Mouse (Mus musculus): ENCODE data around the gene Cerk.
"Not testable (repeated sequence)": the region's sequence is repeated elsewhere in the genome, so short reads cannot be mapped to it uniquely, and the experiment has no call there.

The Cerk gene

GRCm38 (mm10) chr15:86112707-86113341 is 73.1 kb downstream of the Cerk start:
- no peak for DNase-seq (ENCODE audit: low spot score)

DNA sequence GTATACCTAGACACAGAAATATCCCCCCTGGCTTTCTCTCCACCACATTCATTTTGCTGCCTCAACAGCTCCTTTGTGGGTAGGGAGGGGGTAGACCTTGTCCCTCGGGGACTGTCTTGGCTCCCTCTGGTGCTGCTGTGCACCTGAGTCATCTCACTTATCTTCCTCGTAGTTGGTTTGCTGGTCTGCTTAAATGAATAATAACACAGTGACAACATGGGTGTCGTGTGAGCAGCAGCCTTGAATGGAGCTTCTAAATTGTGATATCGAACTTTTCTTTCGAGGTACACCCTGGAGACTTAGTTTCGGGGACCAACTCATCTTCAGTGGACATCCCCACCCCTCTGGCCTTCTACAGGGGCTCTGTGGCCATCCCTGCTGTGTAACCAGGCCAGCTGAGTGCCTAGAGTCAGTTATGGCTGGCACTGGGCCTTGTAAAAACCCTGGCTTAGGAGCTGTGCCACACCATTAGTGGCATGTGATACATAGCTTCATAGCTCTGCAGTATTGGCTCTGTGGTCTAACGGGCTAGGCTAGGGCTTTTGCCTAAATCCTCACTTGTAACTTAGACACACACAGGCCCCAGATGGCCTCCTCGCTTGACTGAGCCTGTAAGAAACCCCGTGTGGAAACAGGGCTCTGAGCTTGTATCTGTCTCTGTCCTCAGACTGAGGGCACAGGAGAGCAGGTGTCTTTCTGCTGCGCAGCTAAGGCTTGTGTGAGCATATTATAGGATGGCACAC is 75.4 kb downstream of the Cerk start:
- no peak for DNase-seq (ENCODE audit: low spot score)

DNA sequence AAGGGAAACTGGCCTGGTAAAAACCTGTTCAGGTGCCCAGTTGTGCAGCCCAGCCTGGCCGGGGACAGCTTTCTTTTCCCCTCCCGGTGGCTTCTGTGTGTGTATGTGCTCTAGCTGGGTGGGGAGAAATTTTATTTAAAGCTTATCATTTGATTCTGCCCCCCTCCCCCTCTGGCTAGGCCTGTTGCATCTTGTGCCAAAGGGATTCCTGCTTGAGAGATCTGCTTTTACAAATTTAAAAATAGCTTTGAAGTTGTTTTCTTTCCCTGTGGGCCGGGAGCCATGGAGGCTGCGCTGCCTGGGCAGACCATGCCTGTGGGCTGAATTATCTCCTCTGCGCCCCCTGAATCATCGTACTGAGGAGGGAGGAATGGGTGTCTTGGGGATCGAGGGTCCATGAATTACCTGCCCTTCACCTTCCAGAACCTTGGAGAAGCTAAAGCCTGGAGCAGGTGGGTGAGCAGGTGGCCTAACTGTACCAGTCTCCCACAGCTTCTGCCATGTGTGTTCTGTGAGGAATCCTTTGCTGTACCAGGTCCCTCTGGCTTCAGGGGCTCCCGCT is 76.2 kb downstream of the Cerk start:
- DNase-seq (ENCODE audit: low spot score), result no peak

DNA sequence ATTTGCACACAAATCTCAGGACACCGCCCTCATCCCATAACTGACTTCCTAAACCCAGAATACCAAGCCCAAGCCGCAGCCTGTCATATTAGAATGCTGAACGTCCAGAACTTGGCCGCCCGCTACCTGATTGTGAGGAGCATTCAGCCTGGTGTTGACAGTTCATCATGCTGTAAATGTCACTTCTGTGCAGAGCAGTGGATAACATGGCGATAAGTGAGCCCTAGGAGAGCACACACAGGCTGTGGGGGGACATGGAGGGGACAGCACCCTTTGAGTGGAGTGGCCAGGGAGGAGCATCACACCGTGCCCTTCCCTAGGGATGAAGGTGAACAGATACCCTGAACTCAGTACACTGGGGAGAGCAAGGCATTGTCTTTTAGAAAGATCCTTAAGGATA is 76.7 kb downstream of the Cerk start:
- no peak for DNase-seq (ENCODE audit: low spot score)

DNA sequence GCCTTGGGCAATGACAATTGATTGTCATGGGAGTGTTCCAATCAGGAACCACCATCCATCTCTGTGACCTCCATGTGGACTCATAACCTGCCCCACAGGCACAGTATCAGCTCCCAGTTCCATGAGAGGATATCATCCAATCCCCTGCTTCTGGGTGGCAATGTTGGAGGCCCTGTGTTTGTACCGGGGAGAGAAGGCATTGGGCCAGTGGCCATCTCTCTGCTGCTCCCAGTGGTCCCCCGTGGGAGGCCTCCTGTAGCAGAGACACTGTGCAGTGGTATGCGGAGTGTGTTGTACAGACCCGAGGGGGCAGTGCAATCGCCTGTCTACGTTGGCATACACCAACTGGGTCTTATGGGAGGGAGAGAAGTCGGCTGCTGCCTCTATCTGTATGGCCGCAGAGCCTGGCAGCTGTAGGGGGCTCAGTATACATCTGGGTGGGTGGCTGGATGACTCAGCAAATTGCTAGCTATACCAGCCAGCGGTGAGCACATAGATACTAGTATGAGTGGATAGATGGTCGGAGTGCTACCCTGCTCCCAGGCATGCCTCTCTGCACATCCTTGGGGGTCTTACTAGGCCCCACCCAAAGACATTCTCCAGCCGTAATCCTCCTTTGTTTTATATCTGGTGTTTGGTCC is 78.0 kb downstream of the Cerk start:
- no peak for DNase-seq (ENCODE audit: low spot score)

DNA sequence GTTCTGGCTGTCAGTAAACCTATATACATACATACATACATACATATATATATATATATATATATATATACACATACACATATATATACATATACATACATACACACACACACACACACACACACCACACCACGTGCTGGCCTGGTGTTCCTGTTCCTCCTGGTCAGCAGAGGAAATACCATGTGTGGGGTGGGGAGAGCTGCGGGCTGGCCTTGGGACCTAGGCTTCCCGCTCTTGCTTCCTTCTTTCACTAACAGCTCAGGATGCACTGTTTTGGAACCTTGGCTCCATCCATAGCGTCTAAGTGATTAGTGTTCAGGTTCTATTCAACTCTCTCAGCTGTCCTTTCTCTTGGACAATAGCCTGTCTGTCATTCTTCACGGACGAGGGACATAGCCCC is 80.2 kb downstream of the Cerk start:
- DNase-seq (ENCODE audit: low spot score), result no peak

GRCm38 (mm10) chr15:86105345-86105697 is 80.6 kb downstream of the Cerk start:
- no peak for DNase-seq (ENCODE audit: low spot score)

GRCm38 (mm10) chr15:86104401-86105344 is 81.3 kb downstream of the Cerk start:
- no peak for DNase-seq (ENCODE audit: low spot score)

GRCm38 (mm10) chr15:86102308-86102707 is 83.6 kb downstream of the Cerk start:
- DNase-seq (ENCODE audit: low spot score), result no peak

DNA sequence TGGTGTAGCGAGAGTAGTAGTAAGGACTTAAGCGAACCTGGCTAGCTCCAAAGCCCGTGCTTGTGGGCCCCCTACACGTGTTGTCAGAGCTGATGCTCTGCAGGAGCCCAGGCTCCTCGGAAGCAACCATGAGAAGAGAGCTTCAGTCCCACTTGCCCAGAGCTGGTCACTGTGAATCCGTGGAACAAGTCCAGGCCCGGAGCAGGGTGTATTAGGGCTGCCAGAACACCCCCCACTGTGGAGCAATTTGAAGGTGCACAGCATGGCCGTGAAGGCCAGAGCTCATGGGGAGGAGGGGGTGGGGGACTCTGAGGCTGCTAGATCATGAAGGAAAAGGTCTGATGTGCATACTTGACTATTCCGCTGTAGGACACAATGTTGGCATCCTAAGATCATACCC is 84.4 kb downstream of the Cerk start:
- DNase-seq (ENCODE audit: low spot score), result no peak

DNA sequence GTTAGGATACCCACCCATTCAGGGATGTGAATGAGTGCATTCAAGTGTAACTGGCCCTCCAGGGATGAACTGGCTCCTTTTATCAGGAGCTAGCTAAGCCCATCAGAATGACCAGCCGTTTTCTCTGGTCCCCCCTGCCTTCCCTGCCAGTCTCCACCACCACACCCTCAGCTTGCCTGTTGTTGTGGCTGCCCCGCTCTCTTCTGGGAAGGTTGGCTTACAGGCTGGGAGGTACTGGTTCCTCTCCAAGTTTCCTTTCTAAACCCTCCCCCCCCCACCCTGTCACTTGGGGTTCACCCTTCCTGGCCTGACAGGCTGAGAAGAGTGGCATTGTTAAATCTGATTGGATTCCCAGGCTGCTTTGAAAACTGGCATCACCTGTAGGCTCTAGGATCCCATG is 88.1 kb downstream of the Cerk start:
- DNase-seq (ENCODE audit: low spot score), result no peak

DNA sequence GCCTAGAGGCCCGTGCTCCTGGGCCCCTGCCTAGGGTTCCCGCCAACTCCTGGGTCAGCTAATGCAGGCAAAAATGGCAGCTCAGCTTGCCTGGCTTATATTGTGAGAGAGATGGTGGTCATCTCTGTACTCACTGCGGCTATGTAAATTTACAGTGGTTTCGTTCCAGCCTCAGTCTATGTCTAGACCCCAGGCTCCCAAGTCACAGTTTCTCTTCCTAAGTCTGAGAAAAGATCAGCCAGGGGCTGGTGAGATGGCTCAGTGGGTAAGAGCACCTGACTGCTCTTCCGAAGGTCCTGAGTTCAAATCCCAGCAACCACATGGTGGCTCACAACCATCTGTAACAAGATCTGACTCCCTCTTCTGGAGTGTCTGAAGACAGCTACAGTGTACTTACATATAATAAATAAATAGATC is 89.3 kb downstream of the Cerk start:
- not testable (repeated sequence) for DNase-seq (ENCODE audit: low spot score)

DNA sequence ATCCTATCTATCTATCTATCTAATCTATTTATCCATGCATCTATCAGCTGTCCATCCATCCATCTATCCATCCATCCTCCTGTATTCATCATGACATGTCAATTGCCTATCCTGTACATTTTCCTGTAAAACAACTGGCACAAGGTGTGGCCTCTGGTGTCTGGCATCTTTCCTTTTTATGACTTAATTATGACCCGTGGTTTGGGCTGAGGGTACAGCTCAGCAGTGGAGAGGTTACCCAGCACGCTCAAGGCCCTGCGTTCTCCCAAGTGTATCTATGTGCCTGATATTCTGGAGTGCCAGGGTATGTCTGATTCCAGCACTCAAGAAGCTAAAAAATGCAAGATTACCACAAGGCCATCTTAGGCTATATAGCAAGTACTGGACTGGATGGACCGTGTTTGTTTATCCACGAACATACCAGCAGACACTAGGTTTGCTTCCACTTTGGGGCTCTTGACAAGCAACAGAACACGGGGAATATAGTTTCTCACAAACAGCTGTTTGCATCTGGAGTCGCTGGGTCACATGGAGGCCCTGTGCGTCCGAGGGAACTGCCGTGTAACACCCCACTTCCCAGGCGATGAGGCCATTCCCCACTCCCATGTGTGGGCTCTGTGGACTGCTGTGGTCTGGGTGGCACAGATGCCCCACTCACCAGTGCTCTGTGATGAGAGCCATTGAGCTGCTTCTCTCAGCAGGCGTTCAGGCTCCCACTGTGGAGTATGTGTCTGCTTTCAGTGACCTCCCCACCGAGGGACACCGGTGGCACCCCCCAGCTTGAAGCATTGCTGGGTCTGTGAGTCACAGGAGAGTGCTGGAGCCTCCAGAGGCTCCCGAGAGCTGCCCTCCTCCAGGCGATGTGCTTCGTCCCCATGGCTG is 90.0 kb downstream of the Cerk start:
- DNase-seq (ENCODE audit: low spot score), result no peak

DNA sequence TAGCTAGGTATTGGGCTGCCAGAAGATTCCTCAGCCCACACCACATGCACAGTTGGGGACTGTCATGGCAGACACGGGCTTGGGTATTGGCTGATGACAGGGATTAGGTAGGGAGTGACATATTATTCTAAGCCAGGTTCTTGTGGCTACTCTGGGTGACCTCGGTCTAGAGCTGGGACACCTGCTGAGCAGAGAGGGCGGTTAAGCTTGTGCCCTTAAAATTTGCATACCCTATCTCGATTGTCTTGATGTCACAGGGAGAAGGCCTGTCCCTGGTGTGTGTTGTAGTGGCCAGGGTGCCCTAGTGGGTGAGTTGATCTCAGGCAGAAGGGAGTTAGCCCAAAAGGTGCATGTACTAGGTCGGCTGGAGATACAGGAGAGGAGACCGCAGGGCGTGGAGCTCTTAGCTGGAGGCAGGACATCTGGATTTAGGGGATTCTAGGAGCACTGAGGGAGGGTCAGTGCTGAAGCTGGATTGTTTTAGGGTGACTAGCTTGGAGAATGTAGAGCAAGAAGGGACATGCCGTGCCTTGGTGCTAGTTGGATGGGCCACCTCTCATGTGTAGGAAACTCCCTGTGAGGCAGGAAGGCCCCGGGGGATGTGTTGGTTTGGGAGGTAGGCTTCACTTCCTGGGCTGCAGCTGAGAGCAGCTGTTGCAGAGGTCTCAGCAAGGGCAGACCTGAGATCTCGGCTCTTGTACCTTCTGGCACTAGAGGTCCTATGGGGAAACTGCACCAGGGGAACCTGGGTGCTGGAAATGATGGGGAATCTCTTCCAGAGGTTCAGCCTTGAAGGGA is 91.4 kb downstream of the Cerk start:
- DNase-seq (ENCODE audit: low spot score), result no peak

GRCm38 (mm10) chr15:86093236-86093635 is 92.7 kb downstream of the Cerk start:
- DNase-seq (ENCODE audit: low spot score), result no peak

DNA sequence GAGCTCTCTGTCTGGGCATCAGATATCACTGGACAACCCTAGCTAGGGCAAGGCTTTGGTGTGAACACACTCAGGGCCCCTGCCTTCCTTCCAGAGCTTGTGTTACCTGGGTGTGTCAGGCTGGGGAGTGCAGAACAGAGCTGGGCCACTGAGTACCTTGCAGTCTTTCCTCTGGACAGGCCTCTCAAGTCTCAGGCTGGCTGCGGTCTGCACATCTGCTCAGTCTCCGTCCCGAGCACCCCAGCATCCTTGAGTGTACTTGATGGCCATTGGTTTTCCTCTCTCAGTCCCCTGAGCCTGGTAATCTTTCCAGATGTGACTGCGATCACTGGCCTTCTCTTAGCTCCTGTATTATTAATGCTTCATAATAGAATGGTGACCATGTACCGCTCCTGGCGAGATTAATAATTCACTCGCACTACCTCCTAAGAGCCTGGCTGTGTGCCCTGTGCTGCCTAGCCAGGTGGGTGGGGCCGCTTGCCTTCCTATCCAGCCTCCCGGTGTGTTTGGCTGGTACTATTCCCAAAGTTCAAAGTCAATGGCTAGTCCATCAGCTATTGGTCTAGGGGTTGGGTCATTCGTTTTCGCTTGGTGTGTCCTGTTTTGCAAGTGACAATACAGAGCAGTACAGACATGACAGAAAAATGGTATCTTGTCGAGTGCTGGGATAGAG is 93.8 kb downstream of the Cerk start:
- DNase-seq (ENCODE audit: low spot score), result no peak

GRCm38 (mm10) chr15:86091201-86091997 is 94.5 kb downstream of the Cerk start:
- no peak for DNase-seq (ENCODE audit: low spot score)

- DNase-seq (ENCODE audit: low spot score), result no peak
Measured at GRCm38 (mm10) chr15:86090578-86090977, 95.4 kb downstream of the Cerk start.
